Mouse (Mus musculus) liver, postnatal 0 days (tissue): ENCODE results near the gene Gm10842. TPM values are rescaled to one million over a fixed set of nuclear protein-coding genes. Genes with fewer than 3 reads are reported as not detected.

Source experiments
- ATAC-seq: fragments of 200-750 bp; cut with Nextera tagmentation; 2 replicates; pipeline ENCODE4 v1.8.0; 2017; ENCODE audit warnings: mild to moderate bottlenecking, moderate library complexity
- DNase-seq: peaks from one replicate; pipeline ENCODE4 v3.0.0-alpha.2; 2016
- H3K27ac ChIP-seq: fragments of 300-500 bp; sonication (generic); 2 replicates; pipeline ENCODE4 v1.5.1; 2014; ENCODE audit warnings: antibody characterized with exemption, moderate library complexity, mild to moderate bottlenecking, low read depth
- H3K27me3 ChIP-seq: fragments of 300-500 bp; sonication (generic); 2 replicates; pipeline ENCODE4 v1.6.1; 2014; ENCODE audit warnings: low read length, control low read depth, mixed read lengths; ENCODE audit not compliant: insufficient read depth
- H3K36me3 ChIP-seq: fragments of 300-500 bp; sonication (generic); replicated peaks from 2 replicates; pipeline ENCODE4 v1.6.1; 2014; ENCODE audit warnings: mild to moderate bottlenecking, control low read depth, low read length, moderate library complexity, mixed read lengths; ENCODE audit not compliant: insufficient read depth
- H3K4me1 ChIP-seq: fragments of 300-500 bp; sonication (generic); 2 replicates; pipeline ENCODE4 v1.6.1; 2014; ENCODE audit warnings: antibody characterized with exemption, mild to moderate bottlenecking, control low read depth; ENCODE audit not compliant: insufficient read depth
- H3K4me2 ChIP-seq: fragments of 300-500 bp; sonication (generic); 2 replicates; pipeline ENCODE4 v1.6.1; 2014; ENCODE audit warnings: low read depth, mild to moderate bottlenecking, low read length, moderate library complexity, mixed read lengths
- H3K4me3 ChIP-seq: fragments of 300-500 bp; sonication (generic); 2 replicates; pipeline ENCODE4 v1.5.1; 2014; ENCODE audit warnings: low read depth, low read length
- H3K9ac ChIP-seq: fragments of 300-500 bp; sonication (generic); replicated peaks from 2 replicates; pipeline ENCODE4 v1.6.1; 2014; ENCODE audit warnings: mild to moderate bottlenecking, moderate library complexity
- H3K9me3 ChIP-seq: fragments of 300-500 bp; sonication (generic); 2 replicates; pipeline ENCODE4 v1.6.1; 2016; ENCODE audit warnings: mild to moderate bottlenecking, control low read depth, low read length, mixed read lengths
- CTCF ChIP-seq: sonication (generic); IDR thresholded peaks from 2 replicates; pipeline ENCODE4 v1.5.1; 2016; ENCODE audit warnings: antibody characterized with exemption, low read depth
- EP300 ChIP-seq: IDR thresholded peaks from 2 replicates; pipeline ENCODE4 v1.6.1; 2016; ENCODE audit warnings: antibody characterized with exemption, low read depth, mild to moderate bottlenecking
- WGBS: fragments of 180-500 bp; shearing (Covaris S2); extraction: QIAGEN DNeasy Blood & Tissue Kit; methylation state at CpG from one replicate; pipeline ENCODE4 v1.1.7; 2014; ENCODE audit not compliant: insufficient replicate concordance; 5-methylcytosine and 5-hydroxymethylcytosine counted together
- polyA plus RNA-seq: library from polyadenylated mRNA; unstranded; fragments of >200 nt; fragmentation: Nextera tagmentation; extraction: Ambion mirVana; gene quantifications from 2 replicates; pipeline ENCODE4 v1.2.1, GENCODE M21; 2015

Gene Gm10842
- polyA plus RNA-seq, 1 experiment from 2014 or later, result not detected

DNA sequence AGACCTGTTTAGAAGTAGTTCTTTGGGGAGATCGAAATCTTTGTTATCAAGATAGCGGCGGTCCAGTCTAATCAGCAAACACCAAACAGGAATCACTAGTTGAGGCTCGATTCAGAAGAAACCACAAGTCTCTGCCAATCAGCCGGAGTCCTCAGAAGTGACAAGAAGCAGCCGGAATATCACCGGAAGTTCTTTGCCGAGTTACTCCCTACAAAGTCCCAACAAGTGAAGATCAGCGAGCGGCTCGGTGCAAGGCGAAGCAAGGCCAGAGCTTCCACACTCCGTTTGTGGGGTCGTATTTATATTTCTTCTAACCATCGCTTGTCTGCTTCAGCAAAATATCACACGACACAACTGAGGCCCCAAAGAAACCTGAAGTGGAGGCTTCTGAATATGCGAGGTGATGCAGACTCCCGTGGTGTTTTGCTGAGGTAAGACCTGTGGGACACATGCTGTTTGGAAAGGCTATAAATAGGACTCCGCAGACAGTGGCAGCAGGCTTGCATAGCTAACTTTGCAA, 10.1 kb downstream of the Gm10842 start:
- no peak for TF ChIP-seq EP300
- no peak for TF ChIP-seq CTCF
- DNase-seq, result no peak
- Histone ChIP-seq H3K9ac (no peak overlapping the region; the same call in 1 of the 2 replicates), H3K4me2 (peak overlapping the region; percentile 44), H3K27me3 (no peaks in the 10 kb centered on the region), H3K4me1 (peaks cover 24% of the 10 kb centered on the region), H3K9me3 (no peaks in the 10 kb centered on the region), H3K27ac (no peak overlapping the region), H3K4me3 (0 out of 2 replicates have a peak overlapping the region, but pooled peaks have one; percentile 6), H3K36me3 (no peaks in the 10 kb centered on the region)
- WGBS, result 65% methylated on average over 19 of the region's 19 CpGs
- ATAC-seq, result no peak

DNA sequence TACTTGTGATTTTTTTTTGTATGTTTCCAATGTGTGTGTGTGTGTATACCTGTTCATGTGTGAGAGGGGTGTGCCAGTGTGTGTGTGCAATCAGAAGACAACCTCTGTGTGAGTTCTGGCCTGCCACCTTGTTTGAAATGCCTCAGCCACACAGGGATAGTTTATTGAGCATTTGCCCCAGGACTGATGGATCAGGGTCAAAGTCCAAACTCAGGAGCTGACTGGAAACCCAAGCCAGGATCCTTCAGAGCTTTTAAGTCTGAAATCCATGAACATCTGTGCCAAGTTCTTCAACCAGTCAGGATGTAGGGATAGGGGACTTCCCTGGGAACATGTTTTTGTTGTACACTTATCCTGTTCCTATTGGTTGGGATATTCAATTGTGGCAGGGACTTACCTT, 11.4 kb downstream of the Gm10842 start:
- no peaks in the 10 kb centered on the region for H3K27me3 ChIP-seq
- H3K9me3 ChIP-seq, result no peaks in the 10 kb centered on the region
- H3K9ac ChIP-seq, result no peak overlapping the region
- no peak overlapping the region for H3K4me3 ChIP-seq
- H3K4me1 ChIP-seq, result peaks cover 20% of the 10 kb centered on the region
- TF ChIP-seq CTCF (no peak), EP300 (no peak)
- DNase-seq (no peak), ATAC-seq (no peak; the same call in 1 of the 2 replicates)
- H3K4me2 ChIP-seq, result 0 out of 2 replicates have a peak overlapping the region, but pooled peaks have one; percentile 15
- no peaks in the 10 kb centered on the region for H3K36me3 ChIP-seq
- H3K27ac ChIP-seq, result 0 out of 2 replicates have a peak overlapping the region, but pooled peaks have one; percentile 16

DNA sequence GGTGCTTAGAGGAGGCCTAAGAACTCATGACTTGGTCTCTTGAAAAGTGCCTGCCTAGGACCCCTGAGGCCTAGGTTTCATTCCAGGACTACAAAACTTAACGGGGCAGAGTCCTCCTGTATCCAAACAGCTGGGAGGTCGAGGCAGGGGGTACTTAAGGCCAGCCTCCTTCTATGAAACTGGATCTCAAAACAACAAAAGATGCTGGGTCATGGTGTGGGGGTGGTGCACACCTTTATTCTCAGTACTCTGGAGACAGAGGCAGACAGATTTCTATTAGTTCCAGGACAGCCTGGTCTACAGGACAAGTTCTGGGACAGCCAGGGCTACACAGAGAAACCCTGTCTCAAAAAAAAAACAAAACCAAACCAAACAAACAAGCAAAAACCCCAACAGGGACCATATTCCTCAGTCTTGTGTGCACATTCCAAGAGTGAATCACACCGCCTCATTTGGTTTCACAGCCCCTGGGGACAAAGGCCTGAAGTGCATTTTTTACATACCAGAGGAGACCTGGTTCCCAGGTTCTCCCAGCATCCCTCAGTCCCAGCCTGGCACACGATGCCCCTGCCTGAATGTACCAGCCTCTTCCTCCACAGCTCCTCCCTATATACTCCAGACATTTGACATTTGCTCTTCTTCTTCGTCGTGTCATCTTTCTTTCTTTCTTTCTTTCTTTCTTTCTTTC, 13.1 kb downstream of the Gm10842 start:
- H3K27ac ChIP-seq, result no peak overlapping the region
- H3K4me2 ChIP-seq, result no peak overlapping the region
- WGBS, result 67% methylated on average over 6 of the region's 6 CpGs
- no peak overlapping the region for H3K4me3 ChIP-seq
- no peak for ATAC-seq
- H3K9me3 ChIP-seq, result peaks cover 2% of the 10 kb centered on the region; the same call in 1 of the 2 replicates
- no peaks in the 10 kb centered on the region for H3K27me3 ChIP-seq
- no peak overlapping the region for H3K9ac ChIP-seq
- H3K36me3 ChIP-seq, result no peaks in the 10 kb centered on the region
- peaks cover 8% of the 10 kb centered on the region; the same call in 1 of the 2 replicates for H3K4me1 ChIP-seq
- TF ChIP-seq CTCF (no peak), EP300 (no peak)
- no peak for DNase-seq

DNA sequence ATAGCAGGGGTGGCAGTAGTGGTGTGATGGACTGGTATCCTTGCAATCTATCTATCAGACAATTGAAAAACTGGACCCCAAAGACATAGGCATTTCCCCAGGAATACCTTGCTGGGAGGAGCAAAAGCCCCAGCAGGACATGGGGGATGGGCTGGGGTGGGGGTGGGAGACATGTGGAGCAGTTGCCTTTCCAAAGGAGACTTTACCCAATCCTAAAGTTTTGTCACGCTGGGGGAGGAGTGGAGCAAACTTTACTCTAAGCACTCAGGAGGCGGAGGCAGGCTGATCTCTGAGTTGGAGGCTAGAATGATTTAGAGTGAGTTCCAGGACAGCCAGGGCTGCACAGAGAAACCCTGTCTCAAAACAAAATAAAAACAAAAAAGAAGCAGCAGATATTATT, 14.7 kb downstream of the Gm10842 start:
- Histone ChIP-seq H3K9me3 (peaks cover 11% of the 10 kb centered on the region; the same call in 1 of the 2 replicates), H3K9ac (no peak overlapping the region), H3K4me2 (no peak overlapping the region), H3K4me1 (peaks cover 6% of the 10 kb centered on the region; the same call in 1 of the 2 replicates), H3K36me3 (no peaks in the 10 kb centered on the region), H3K27ac (no peak overlapping the region), H3K4me3 (no peak overlapping the region), H3K27me3 (no peaks in the 10 kb centered on the region)
- 83% methylated on average over 2 of the region's 2 CpGs for WGBS
- no peak for TF ChIP-seq CTCF
- TF ChIP-seq EP300, result no peak
- DNase-seq (no peak), ATAC-seq (no peak)

DNA sequence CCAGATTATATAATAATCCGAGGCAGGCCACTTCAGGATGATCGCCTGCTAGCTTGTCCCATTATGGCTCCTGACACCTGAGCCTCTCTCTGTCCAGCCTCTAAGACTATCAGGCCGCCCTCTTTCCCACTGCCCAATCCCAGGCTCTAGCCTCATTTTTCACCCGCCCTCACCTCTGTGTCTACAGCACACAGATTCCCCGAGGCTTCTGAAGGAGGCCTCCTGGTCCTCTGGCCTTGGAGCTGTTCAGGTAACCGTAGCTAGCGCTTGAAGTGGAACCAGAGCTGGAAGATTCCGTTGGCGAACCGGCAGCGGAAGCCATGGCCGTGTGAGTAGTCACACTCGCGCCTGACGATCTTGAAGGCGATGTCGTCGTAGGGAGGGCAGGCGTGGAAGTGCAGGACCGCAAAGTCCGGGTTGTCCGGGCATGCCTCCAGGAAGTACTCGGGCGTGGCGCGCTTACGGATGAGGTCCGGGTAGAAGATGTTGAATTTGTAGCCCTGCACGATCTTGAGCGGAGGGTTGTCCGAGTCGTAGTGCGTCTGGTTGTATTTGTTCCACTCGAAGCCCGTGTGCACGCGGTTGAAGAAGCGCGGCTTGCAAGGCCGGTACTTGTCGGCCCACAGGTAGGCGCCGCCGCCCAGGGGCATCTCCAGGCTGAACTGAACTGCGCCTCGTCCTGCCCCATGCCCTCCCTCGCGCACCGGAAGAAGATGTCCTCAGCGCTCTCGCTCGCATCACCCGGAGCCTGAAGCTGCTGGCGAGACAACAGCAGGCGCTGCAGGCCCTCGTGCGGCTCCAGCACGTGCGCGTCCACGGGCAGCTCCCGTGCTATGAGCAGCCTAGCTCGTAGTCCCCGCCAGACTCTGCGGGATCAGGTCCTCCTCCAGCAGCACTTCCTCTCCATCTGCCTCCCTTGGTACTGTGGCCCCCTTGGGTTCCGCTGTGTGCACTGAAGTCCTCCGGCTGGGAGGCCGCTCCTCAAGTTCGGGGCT, 18.1 kb downstream of the Gm10842 start:
- Histone ChIP-seq H3K36me3 (no peaks in the 10 kb centered on the region), H3K27me3 (no peaks in the 10 kb centered on the region), H3K4me3 (no peak overlapping the region), H3K9me3 (peaks cover 11% of the 10 kb centered on the region; the same call in 1 of the 2 replicates), H3K9ac (no peak overlapping the region), H3K27ac (no peak overlapping the region), H3K4me2 (no peak overlapping the region), H3K4me1 (no peaks in the 10 kb centered on the region)
- WGBS, result 82% methylated on average over 69 of the region's 69 CpGs
- DNase-seq (no peak), ATAC-seq (no peak)
- no peak for TF ChIP-seq EP300

DNA sequence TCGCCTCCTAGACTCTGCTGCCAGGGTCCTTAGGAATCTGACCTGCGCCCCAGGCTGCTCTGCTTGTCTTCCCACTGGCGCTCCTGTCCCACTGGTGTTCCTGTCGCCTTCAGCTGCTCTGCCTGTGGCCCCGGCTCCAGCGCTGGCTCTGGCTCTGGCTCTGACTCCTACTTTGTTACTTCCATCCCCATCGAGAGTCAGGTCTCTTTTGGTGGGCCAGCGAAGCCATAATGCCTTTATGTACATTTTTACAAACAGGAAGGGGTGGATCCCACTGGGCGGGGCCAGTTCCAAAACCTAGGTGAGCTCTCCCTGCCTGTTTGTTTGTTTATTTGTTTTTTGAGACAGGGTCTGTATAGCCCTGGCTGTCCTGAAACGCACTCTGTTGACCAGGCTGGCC, 20.1 kb downstream of the Gm10842 start:
- no peak for DNase-seq
- no peak overlapping the region for H3K4me2 ChIP-seq
- ATAC-seq, result no peak
- H3K9ac ChIP-seq, result no peak overlapping the region
- no peaks in the 10 kb centered on the region for H3K27me3 ChIP-seq
- no peak for TF ChIP-seq EP300
- no peaks in the 10 kb centered on the region for H3K36me3 ChIP-seq
- no peaks in the 10 kb centered on the region for H3K4me1 ChIP-seq
- H3K9me3 ChIP-seq, result peaks cover 11% of the 10 kb centered on the region; the same call in 1 of the 2 replicates
- H3K4me3 ChIP-seq, result no peak overlapping the region
- no peak overlapping the region for H3K27ac ChIP-seq
- 85% methylated on average over 10 of the region's 10 CpGs for WGBS
